ENCODE assay signal across 8 mouse cellular contexts in genomic region chr17:6005246-6005637, GRCm38 (mm10).
DNase-seq lines count a peak whose midpoint lies in the region; ATAC-seq lines count a peak whose summit lies in the region.

No protein-coding gene starts in this region.

- no peak for DNase-seq in neural tube, embryonic 11.5 days (ENCODE audit: low spot score)
- no peak for DNase-seq in neural tube, embryonic 10.5 days (ENCODE audit: extremely low spot score, low spot score)
- peak; percentile 23 for DNase-seq in forebrain, embryonic 10.5 days (ENCODE audit: extremely low spot score, low spot score)
- peak; percentile 47 for DNase-seq in liver
- no peak for DNase-seq in left cerebral cortex, adult 9 months (ENCODE audit: low spot score in 2 of 2)
- no peak for DNase-seq in cerebellum, adult 11-12 months

- WGBS in neural tube, embryonic 11.5 days = 19% methylated on average over 10 of the region's 14 CpGs
- 7% methylated on average over 14 of the region's 14 CpGs for WGBS in forebrain, embryonic 10.5 days
- WGBS in stomach, embryonic 14.5 days = 12% methylated on average over 12 of the region's 14 CpGs

- no peak overlapping the region for H3K4me3 ChIP-seq in neural tube, embryonic 11.5 days (ENCODE audit: low read depth, low read length)
- H3K4me3 ChIP-seq in forebrain, embryonic 10.5 days = peak overlapping the region; percentile 22
- H3K4me3 ChIP-seq in stomach, embryonic 14.5 days (ENCODE audit: low read depth, low read length) = no peak overlapping the region

- no peaks in the 10 kb centered on the region for H3K9me3 ChIP-seq in neural tube, embryonic 11.5 days (ENCODE audit: control insufficient read depth, low read length)
- H3K9me3 ChIP-seq in forebrain, embryonic 10.5 days = no peaks in the 10 kb centered on the region
- no peaks in the 10 kb centered on the region for H3K9me3 ChIP-seq in stomach, embryonic 14.5 days (ENCODE audit: control insufficient read depth, low read depth, low read length)

- no peak for ATAC-seq in neural tube, embryonic 11.5 days (ENCODE audit: insufficient read depth, low FRiP score, low TSS enrichment)
- peak; percentile 64 for ATAC-seq in stomach, embryonic 14.5 days (ENCODE audit: insufficient number of reproducible peaks, insufficient read depth, low FRiP score, low read depth)
- no peak for ATAC-seq in cerebellum, adult (ENCODE audit: insufficient number of reproducible peaks, low FRiP score, low TSS enrichment)

- H3K27me3 ChIP-seq in neural tube, embryonic 11.5 days (ENCODE audit: control insufficient read depth, insufficient read depth, low read length) = no peaks in the 10 kb centered on the region
- no peaks in the 10 kb centered on the region for H3K27me3 ChIP-seq in forebrain, embryonic 10.5 days (ENCODE audit: poor library complexity, severe bottlenecking)
- H3K27me3 ChIP-seq in stomach, embryonic 14.5 days (ENCODE audit: control insufficient read depth, insufficient read depth, low read length) = no peaks in the 10 kb centered on the region

- H3K36me3 ChIP-seq in neural tube, embryonic 11.5 days (ENCODE audit: control insufficient read depth, insufficient read depth, low read length) = no peaks in the 10 kb centered on the region
- H3K36me3 ChIP-seq in forebrain, embryonic 10.5 days (replicated peaks) = no peaks in the 10 kb centered on the region
- H3K36me3 ChIP-seq in stomach, embryonic 14.5 days (ENCODE audit: control insufficient read depth, insufficient read depth, low read length) = no peaks in the 10 kb centered on the region

- H3K4me2 ChIP-seq in neural tube, embryonic 11.5 days (ENCODE audit: low read depth) = 0 out of 2 replicates have a peak overlapping the region, but pooled peaks have one; percentile 3
- peak overlapping the region; percentile 22; the same call in 1 of the 2 replicates for H3K4me2 ChIP-seq in stomach, embryonic 14.5 days (replicated peaks; ENCODE audit: low read depth, low read length)

- H3K27ac ChIP-seq in neural tube, embryonic 11.5 days (ENCODE audit: low read depth, low read length) = no peak overlapping the region
- H3K27ac ChIP-seq in forebrain, embryonic 10.5 days = 0 out of 2 replicates have a peak overlapping the region, but pooled peaks have one; percentile 31
- peak overlapping the region; percentile 91 for H3K27ac ChIP-seq in stomach, embryonic 14.5 days (ENCODE audit: low read length)

- no peak overlapping the region for H3K9ac ChIP-seq in neural tube, embryonic 11.5 days (ENCODE audit: low read length)
- H3K9ac ChIP-seq in stomach, embryonic 14.5 days (replicated peaks; ENCODE audit: low read depth, low read length) = no peak overlapping the region

- no peaks in the 10 kb centered on the region for H3K4me1 ChIP-seq in neural tube, embryonic 11.5 days (ENCODE audit: control insufficient read depth, insufficient read depth, low read length)
- peaks cover 22% of the 10 kb centered on the region for H3K4me1 ChIP-seq in forebrain, embryonic 10.5 days
- H3K4me1 ChIP-seq in stomach, embryonic 14.5 days (ENCODE audit: control insufficient read depth, insufficient read depth, low read length) = peaks cover 17% of the 10 kb centered on the region

Comparison
In these comparisons a context has a peak if more than half of its experiments do, and no peak if none do; other contexts are left out.
1. DNase-seq: peak in forebrain, embryonic 10.5 days (single experiment) and liver (single experiment); none in neural tube, embryonic 11.5 days (single experiment), neural tube, embryonic 10.5 days (single experiment), left cerebral cortex, adult 9 months (0 of 2) and cerebellum, adult 11-12 months (single experiment).